Mouse (Mus musculus): Measurements from ENCODE around the gene Pnkd. TPM values are rescaled to one million over a fixed set of nuclear protein-coding genes. Genes with fewer than 3 reads are reported as not detected.

Gene Pnkd
- total RNA-seq (2015; ENCODE audit: low replicate concordance) (6.5 and 12.2 TPM in 2 replicates), total RNA-seq (2017; ENCODE audit: low replicate concordance) (0.76 and 1.8 TPM in 2 replicates)

GRCm38 (mm10) chr1:74284543-74285160 is at the start of gene Pnkd, which contains the start of gene Aamp:
Pnkd (plus strand) TSS chr1:74284930.
Aamp (minus strand) TSS chr1:74284738.
- ATAC-seq (replicated peaks; ENCODE audit: low FRiP score, poor library complexity, severe bottlenecking), result peak; percentile 92

GRCm38 (mm10) chr1:74235938-74236589 is 48.7 kb upstream of the Pnkd start, which contains the start of gene Arpc2:
Arpc2 (plus strand) TSS chr1:74236084.
- ATAC-seq (replicated peaks; ENCODE audit: low FRiP score, poor library complexity, severe bottlenecking), result peak; percentile 87

- ATAC-seq (replicated peaks; ENCODE audit: low FRiP score, poor library complexity, severe bottlenecking), result peak; percentile 79
Measured at GRCm38 (mm10) chr1:74236590-74237317, 48.0 kb upstream of the Pnkd start.

GRCm38 (mm10) chr1:74237671-74238070 is 47.1 kb upstream of the Pnkd start:
- ATAC-seq (replicated peaks; ENCODE audit: low FRiP score, poor library complexity, severe bottlenecking), result no peak

- no peak for ATAC-seq (replicated peaks; ENCODE audit: low FRiP score, poor library complexity, severe bottlenecking)
Measured at GRCm38 (mm10) chr1:74238136-74238535, 46.6 kb upstream of the Pnkd start.

- no peak for ATAC-seq (replicated peaks; ENCODE audit: low FRiP score, poor library complexity, severe bottlenecking)
Measured at GRCm38 (mm10) chr1:74239162-74239561, 45.6 kb upstream of the Pnkd start.

GRCm38 (mm10) chr1:74239618-74240017 is 45.1 kb upstream of the Pnkd start:
- ATAC-seq (replicated peaks; ENCODE audit: low FRiP score, poor library complexity, severe bottlenecking), result no peak

GRCm38 (mm10) chr1:74240311-74240710 is 44.4 kb upstream of the Pnkd start:
- ATAC-seq (replicated peaks; ENCODE audit: low FRiP score, poor library complexity, severe bottlenecking), result no peak

- ATAC-seq (replicated peaks; ENCODE audit: low FRiP score, poor library complexity, severe bottlenecking), result no peak
Measured at GRCm38 (mm10) chr1:74240832-74241231, 43.9 kb upstream of the Pnkd start.

GRCm38 (mm10) chr1:74245525-74245924 is 39.2 kb upstream of the Pnkd start:
- no peak for ATAC-seq (replicated peaks; ENCODE audit: low FRiP score, poor library complexity, severe bottlenecking)

GRCm38 (mm10) chr1:74248799-74249198 is 35.9 kb upstream of the Pnkd start:
- ATAC-seq (replicated peaks; ENCODE audit: low FRiP score, poor library complexity, severe bottlenecking), result no peak

- no peak for ATAC-seq (replicated peaks; ENCODE audit: low FRiP score, poor library complexity, severe bottlenecking)
Measured at GRCm38 (mm10) chr1:74249331-74249980, 35.3 kb upstream of the Pnkd start.

GRCm38 (mm10) chr1:74250096-74250495 is 34.6 kb upstream of the Pnkd start:
- no peak for ATAC-seq (replicated peaks; ENCODE audit: low FRiP score, poor library complexity, severe bottlenecking)

GRCm38 (mm10) chr1:74255704-74256345 is 28.9 kb upstream of the Pnkd start:
- no peak for ATAC-seq (replicated peaks; ENCODE audit: low FRiP score, poor library complexity, severe bottlenecking)

- no peak for ATAC-seq (replicated peaks; ENCODE audit: low FRiP score, poor library complexity, severe bottlenecking)
Measured at GRCm38 (mm10) chr1:74256782-74257181, 27.9 kb upstream of the Pnkd start.

GRCm38 (mm10) chr1:74262510-74262909 is 22.2 kb upstream of the Pnkd start:
- no peak for ATAC-seq (replicated peaks; ENCODE audit: low FRiP score, poor library complexity, severe bottlenecking)

GRCm38 (mm10) chr1:74268750-74269149 is 16.0 kb upstream of the Pnkd start:
- no peak for ATAC-seq (replicated peaks; ENCODE audit: low FRiP score, poor library complexity, severe bottlenecking)

- ATAC-seq (replicated peaks; ENCODE audit: low FRiP score, poor library complexity, severe bottlenecking), result no peak
Measured at GRCm38 (mm10) chr1:74271659-74272058, 13.1 kb upstream of the Pnkd start.

- ATAC-seq (replicated peaks; ENCODE audit: low FRiP score, poor library complexity, severe bottlenecking), result no peak
Measured at GRCm38 (mm10) chr1:74275015-74275414, 9.7 kb upstream of the Pnkd start.

GRCm38 (mm10) chr1:74277041-74277440 is 7.7 kb upstream of the Pnkd start:
- no peak for ATAC-seq (replicated peaks; ENCODE audit: low FRiP score, poor library complexity, severe bottlenecking)

Measured in erythroid progenitor cell, adult 5-6 weeks (primary cell).